Mouse (Mus musculus) midbrain, embryonic 15.5 days (tissue): ENCODE data around the gene Ch25h. TPM values are rescaled to one million over a fixed set of nuclear protein-coding genes. Genes with fewer than 3 reads are reported as not detected.

Source experiments
- ATAC-seq: fragments of 200-750 bp; cut with Nextera tagmentation; replicated peaks from 2 replicates; pipeline ENCODE4 v1.8.0; 2017; ENCODE audit warnings: moderate TSS enrichment
- H3K27ac ChIP-seq: fragments of 300-500 bp; sonication (generic); 2 replicates; pipeline ENCODE4 v1.5.1; 2015; ENCODE audit warnings: mild to moderate bottlenecking, inconsistent platforms
- H3K27me3 ChIP-seq: fragments of 300-500 bp; sonication (generic); replicated peaks from 2 replicates; pipeline ENCODE4 v1.6.1; 2015; ENCODE audit warnings: inconsistent platforms
- H3K36me3 ChIP-seq: fragments of 300-500 bp; sonication (generic); replicated peaks from 2 replicates; pipeline ENCODE4 v1.6.1; 2015; ENCODE audit warnings: inconsistent platforms
- H3K4me1 ChIP-seq: fragments of 300-500 bp; sonication (generic); 2 replicates; pipeline ENCODE4 v1.6.1; 2015; ENCODE audit warnings: inconsistent platforms
- H3K4me2 ChIP-seq: fragments of 300-500 bp; sonication (generic); 2 replicates; pipeline ENCODE4 v1.6.1; 2015; ENCODE audit warnings: inconsistent platforms, mild to moderate bottlenecking, moderate library complexity
- H3K4me3 ChIP-seq: fragments of 300-500 bp; sonication (generic); 2 replicates; pipeline ENCODE4 v1.5.1; 2015; ENCODE audit warnings: mild to moderate bottlenecking, inconsistent platforms
- H3K9ac ChIP-seq: fragments of 300-500 bp; sonication (generic); 2 replicates; pipeline ENCODE4 v1.6.1; 2015; ENCODE audit warnings: mild to moderate bottlenecking, inconsistent platforms
- H3K9me3 ChIP-seq: fragments of 300-500 bp; sonication (generic); 2 replicates; pipeline ENCODE4 v1.6.1; 2016; ENCODE audit warnings: inconsistent platforms
- WGBS: fragments of 180-500 bp; shearing (Covaris S2); methylation state at CpG from one replicate; pipeline ENCODE4 v1.1.7; 2015; ENCODE audit warnings: mixed read lengths; 5-methylcytosine and 5-hydroxymethylcytosine counted together
- polyA plus RNA-seq: library from polyadenylated mRNA; unstranded; fragments of >200 nt; fragmentation: Nextera tagmentation; extraction: Ambion mirVana; gene quantifications from 2 replicates; pipeline ENCODE4 v1.2.1, GENCODE M21; 2015

Ch25h gene
- polyA plus RNA-seq = 0.75 and 0.79 TPM in 2 replicates

- peaks cover 29% of the 10 kb centered on the region for H3K27me3 ChIP-seq
- peak within 1 kb of the TSS; percentile 59 for H3K4me3 ChIP-seq
- H3K4me2 ChIP-seq = peak within 1 kb of the TSS; percentile 99
- no peaks in the 10 kb centered on the region for H3K36me3 ChIP-seq
- no peaks in the 10 kb centered on the region for H3K9me3 ChIP-seq
- peak within 1 kb of the TSS; percentile 47 for H3K9ac ChIP-seq
- ATAC-seq = peak; percentile 90
- no peak within 1 kb of the TSS for H3K27ac ChIP-seq
- WGBS = 2% methylated on average over 35 of the region's 35 CpGs
- peaks cover 16% of the 10 kb centered on the region for H3K4me1 ChIP-seq
Observed at GRCm38 (mm10) chr19:34474991-34475971, at the start of gene Ch25h. TSS of gene Ch25h (minus strand) at chr19:34475164.

DNA sequence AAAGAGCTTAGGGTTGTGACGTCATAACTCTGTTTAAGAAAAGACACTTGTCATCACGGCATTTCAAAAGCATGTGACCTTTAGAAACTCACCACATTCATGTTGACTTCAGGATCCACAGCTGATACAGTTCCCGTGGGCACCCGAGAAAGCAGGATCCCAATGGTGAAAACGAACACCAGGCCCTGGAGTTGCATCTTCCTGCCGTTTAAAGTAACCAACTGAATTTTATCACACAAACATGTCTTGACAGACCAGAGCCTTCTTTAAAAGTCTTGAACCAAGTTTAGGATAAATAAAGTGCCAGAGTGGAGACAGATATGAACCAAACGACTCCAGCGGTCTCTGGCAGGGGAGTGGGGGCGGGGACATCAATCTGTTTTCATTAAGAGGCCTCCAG, 49.7 kb upstream of the Ch25h start:
- Histone ChIP-seq H3K9me3 (no peaks in the 10 kb centered on the region), H3K4me2 (no peak overlapping the region), H3K27ac (no peak overlapping the region), H3K36me3 (no peaks in the 10 kb centered on the region), H3K4me1 (peaks cover 13% of the 10 kb centered on the region), H3K4me3 (no peak overlapping the region), H3K27me3 (no peaks in the 10 kb centered on the region), H3K9ac (no peak overlapping the region)
- no peak for ATAC-seq
- 83% methylated on average over 9 of the region's 9 CpGs for WGBS

GRCm38 (mm10) chr19:34523106-34523725, 48.3 kb upstream of the Ch25h start:
- H3K9me3 ChIP-seq = no peaks in the 10 kb centered on the region
- ATAC-seq = no peak
- peaks cover 13% of the 10 kb centered on the region for H3K4me1 ChIP-seq
- H3K36me3 ChIP-seq = no peaks in the 10 kb centered on the region
- H3K27me3 ChIP-seq = no peaks in the 10 kb centered on the region
- H3K27ac ChIP-seq = no peak overlapping the region
- no peak overlapping the region for H3K4me2 ChIP-seq
- H3K9ac ChIP-seq = no peak overlapping the region
- no peak overlapping the region for H3K4me3 ChIP-seq
- WGBS = 87% methylated on average over 12 of the region's 12 CpGs

GRCm38 (mm10) chr19:34521978-34522377, 47.0 kb upstream of the Ch25h start:
- Histone ChIP-seq H3K4me2 (no peak overlapping the region), H3K36me3 (no peaks in the 10 kb centered on the region), H3K9me3 (no peaks in the 10 kb centered on the region), H3K4me1 (peaks cover 10% of the 10 kb centered on the region), H3K4me3 (no peak overlapping the region), H3K9ac (no peak overlapping the region), H3K27ac (no peak overlapping the region), H3K27me3 (no peaks in the 10 kb centered on the region)
- no peak for ATAC-seq
- 88% methylated on average over 1 of the region's 1 CpGs for WGBS

GRCm38 (mm10) chr19:34521361-34521760, 46.4 kb upstream of the Ch25h start:
- no peak for ATAC-seq
- Histone ChIP-seq H3K9ac (no peak overlapping the region), H3K4me3 (no peak overlapping the region), H3K9me3 (no peaks in the 10 kb centered on the region), H3K4me2 (no peak overlapping the region), H3K36me3 (no peaks in the 10 kb centered on the region), H3K27ac (no peak overlapping the region), H3K27me3 (no peaks in the 10 kb centered on the region), H3K4me1 (peaks cover 4% of the 10 kb centered on the region)
- 88% methylated on average over 2 of the region's 2 CpGs for WGBS

GRCm38 (mm10) chr19:34520051-34520450, 45.1 kb upstream of the Ch25h start:
- H3K4me1 ChIP-seq = no peaks in the 10 kb centered on the region
- no peaks in the 10 kb centered on the region for H3K36me3 ChIP-seq
- no peaks in the 10 kb centered on the region for H3K9me3 ChIP-seq
- H3K27me3 ChIP-seq = no peaks in the 10 kb centered on the region
- ATAC-seq = no peak
- 87% methylated on average over 4 of the region's 4 CpGs for WGBS
- H3K4me3 ChIP-seq = no peak overlapping the region
- no peak overlapping the region for H3K4me2 ChIP-seq
- no peak overlapping the region for H3K9ac ChIP-seq
- no peak overlapping the region for H3K27ac ChIP-seq

DNA sequence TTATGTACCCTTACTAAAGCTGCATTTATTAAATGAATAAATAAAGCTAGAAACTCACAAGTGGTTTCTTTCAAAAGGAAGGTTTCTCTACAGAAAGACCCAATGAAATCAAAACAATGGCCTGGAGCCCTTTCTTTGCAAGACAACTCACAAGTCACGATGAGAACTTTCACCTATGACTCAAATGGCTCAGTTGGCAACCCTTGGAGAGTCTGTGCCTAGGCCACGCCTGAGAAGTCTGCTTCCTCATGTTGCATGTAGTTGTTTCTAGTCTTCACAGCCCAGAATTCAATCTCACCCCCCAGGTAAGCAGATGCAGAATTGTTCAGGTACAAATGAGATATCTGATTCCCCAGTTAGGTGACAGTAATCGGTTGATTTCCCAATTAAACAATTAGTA, 44.7 kb upstream of the Ch25h start:
- ATAC-seq = no peak
- Histone ChIP-seq H3K4me1 (no peaks in the 10 kb centered on the region), H3K9me3 (no peaks in the 10 kb centered on the region), H3K27ac (no peak overlapping the region), H3K36me3 (no peaks in the 10 kb centered on the region), H3K9ac (no peak overlapping the region), H3K4me3 (no peak overlapping the region), H3K27me3 (no peaks in the 10 kb centered on the region), H3K4me2 (no peak overlapping the region)
- WGBS = 85% methylated on average over 3 of the region's 3 CpGs

DNA sequence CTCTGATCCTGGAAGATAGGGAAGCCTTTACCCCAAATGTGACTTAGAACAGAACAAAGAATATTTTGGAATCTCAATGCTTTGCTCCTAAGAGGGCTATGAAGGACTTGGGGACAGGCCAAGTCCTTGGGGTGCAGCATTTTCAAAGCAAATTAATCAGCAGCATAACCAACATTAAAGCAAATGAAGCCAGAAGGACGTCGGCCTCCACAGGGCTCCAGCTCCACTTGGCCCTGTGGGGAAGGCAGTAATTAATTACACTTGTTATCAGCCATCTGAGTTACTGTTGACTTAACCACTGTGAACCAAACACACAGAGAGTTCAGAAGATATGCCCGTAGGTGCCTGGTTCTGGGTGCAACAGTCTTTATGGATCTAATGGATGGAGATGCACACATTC, 43.8 kb upstream of the Ch25h start:
- no peaks in the 10 kb centered on the region for H3K9me3 ChIP-seq
- no peak overlapping the region for H3K9ac ChIP-seq
- H3K27me3 ChIP-seq = no peaks in the 10 kb centered on the region
- H3K27ac ChIP-seq = no peak overlapping the region
- H3K36me3 ChIP-seq = no peaks in the 10 kb centered on the region
- ATAC-seq = no peak
- 73% methylated on average over 3 of the region's 3 CpGs for WGBS
- no peak overlapping the region for H3K4me2 ChIP-seq
- H3K4me1 ChIP-seq = no peaks in the 10 kb centered on the region
- no peak overlapping the region for H3K4me3 ChIP-seq

DNA sequence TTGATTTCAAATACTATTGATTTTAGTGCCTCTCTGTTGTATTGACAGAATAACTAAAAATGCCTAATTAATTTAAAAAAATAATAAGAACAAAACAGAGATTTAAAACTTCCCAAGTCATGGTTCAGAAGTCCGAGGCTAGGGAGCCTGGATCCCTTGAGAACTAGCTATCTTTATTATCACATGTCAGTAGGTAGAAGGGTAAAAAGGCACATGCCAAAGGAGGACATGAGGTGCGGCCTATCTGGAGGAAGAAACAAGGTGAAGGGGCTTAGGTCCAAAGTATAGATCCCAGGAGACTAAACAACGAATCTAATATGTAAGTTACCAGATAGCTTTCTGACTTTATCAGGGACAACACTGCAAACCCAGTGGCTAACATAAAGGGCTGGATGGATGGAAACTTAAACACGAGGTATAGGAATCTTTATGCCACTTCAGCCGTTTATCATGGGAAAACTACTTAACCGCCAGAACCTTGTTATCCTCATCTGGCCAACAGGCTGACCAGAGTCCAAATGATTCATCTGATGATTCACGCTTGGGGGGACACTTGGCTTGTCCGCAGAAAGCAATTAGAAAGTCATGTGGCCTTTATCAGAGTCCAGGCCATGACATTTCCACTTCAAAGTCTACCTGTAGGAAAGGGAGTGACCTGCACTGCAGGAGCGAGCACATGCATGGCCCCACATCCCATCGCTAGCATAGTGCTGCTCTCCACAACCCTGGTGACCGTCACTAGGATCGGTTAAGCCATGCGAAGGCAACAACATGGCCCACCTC, 43.0 kb upstream of the Ch25h start:
- Histone ChIP-seq H3K27me3 (no peaks in the 10 kb centered on the region), H3K4me1 (no peaks in the 10 kb centered on the region), H3K4me2 (no peak overlapping the region), H3K9me3 (no peaks in the 10 kb centered on the region), H3K27ac (no peak overlapping the region), H3K36me3 (no peaks in the 10 kb centered on the region), H3K9ac (no peak overlapping the region), H3K4me3 (no peak overlapping the region)
- WGBS = 93% methylated on average over 13 of the region's 13 CpGs
- ATAC-seq = no peak

- ATAC-seq = no peak
- H3K4me1 ChIP-seq = no peaks in the 10 kb centered on the region
- no peak overlapping the region for H3K4me2 ChIP-seq
- H3K27me3 ChIP-seq = no peaks in the 10 kb centered on the region
- no peaks in the 10 kb centered on the region for H3K36me3 ChIP-seq
- H3K27ac ChIP-seq = no peak overlapping the region
- H3K4me3 ChIP-seq = no peak overlapping the region
- no peaks in the 10 kb centered on the region for H3K9me3 ChIP-seq
- WGBS = 94% methylated on average over 3 of the region's 3 CpGs
- H3K9ac ChIP-seq = no peak overlapping the region
Observed at GRCm38 (mm10) chr19:34517197-34517596, 42.2 kb upstream of the Ch25h start.

- no peaks in the 10 kb centered on the region for H3K36me3 ChIP-seq
- WGBS = 94% methylated on average over 2 of the region's 2 CpGs
- H3K9me3 ChIP-seq = no peaks in the 10 kb centered on the region
- no peaks in the 10 kb centered on the region for H3K27me3 ChIP-seq
- no peak overlapping the region for H3K9ac ChIP-seq
- no peak overlapping the region for H3K4me2 ChIP-seq
- H3K4me3 ChIP-seq = no peak overlapping the region
- no peaks in the 10 kb centered on the region for H3K4me1 ChIP-seq
- no peak for ATAC-seq
- no peak overlapping the region for H3K27ac ChIP-seq
Observed at GRCm38 (mm10) chr19:34516346-34516745, 41.4 kb upstream of the Ch25h start.

DNA sequence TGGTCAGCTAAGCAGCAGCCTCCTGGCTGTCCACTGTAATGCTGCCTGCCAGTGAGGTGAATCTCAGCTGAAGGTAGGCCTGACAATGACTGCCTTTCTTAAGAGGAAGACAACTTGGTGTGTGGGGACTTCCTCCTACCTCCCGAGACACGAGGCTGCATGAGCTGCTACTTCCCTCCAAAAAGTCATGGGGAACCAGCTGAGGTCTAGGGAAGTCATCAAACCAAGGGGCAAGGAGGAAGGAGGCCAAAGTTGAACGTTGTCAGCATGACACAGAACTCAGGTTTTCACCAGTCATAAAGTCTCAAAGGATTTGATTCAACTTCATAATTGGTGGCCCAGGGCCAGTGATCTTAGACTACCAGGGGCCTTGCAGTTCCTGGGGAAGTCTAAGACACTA, 40.7 kb upstream of the Ch25h start:
- no peak for ATAC-seq
- H3K4me2 ChIP-seq = no peak overlapping the region
- H3K27me3 ChIP-seq = no peaks in the 10 kb centered on the region
- no peaks in the 10 kb centered on the region for H3K4me1 ChIP-seq
- no peak overlapping the region for H3K9ac ChIP-seq
- WGBS = 84% methylated on average over 3 of the region's 3 CpGs
- no peak overlapping the region for H3K27ac ChIP-seq
- no peak overlapping the region for H3K4me3 ChIP-seq
- no peaks in the 10 kb centered on the region for H3K9me3 ChIP-seq
- H3K36me3 ChIP-seq = no peaks in the 10 kb centered on the region
